Mouse (Mus musculus) neural tube, embryonic 11.5 days (tissue): ENCODE measurements around the gene Lrrn4cl. TPM values are rescaled to one million over a fixed set of nuclear protein-coding genes. Genes with fewer than 3 reads are reported as not detected.

ENCODE experiments used
- ATAC-seq: fragments of 200-750 bp; cut with Nextera tagmentation; 2 replicates; pipeline ENCODE4 v1.8.0; 2017; ENCODE audit warnings: moderate number of reproducible peaks, mild to moderate bottlenecking, moderate TSS enrichment, moderate library complexity; ENCODE audit not compliant: insufficient read depth, low FRiP score, low TSS enrichment
- DNase-seq: peaks from one replicate; pipeline ENCODE4 v3.0.0-alpha.2; 2015; ENCODE audit warnings: low spot score
- H3K27ac ChIP-seq: fragments of 300-500 bp; sonication (generic); 2 replicates; pipeline ENCODE4 v1.5.1; 2014; ENCODE audit warnings: low read depth, mild to moderate bottlenecking, low read length
- H3K27me3 ChIP-seq: fragments of 300-500 bp; sonication (generic); 2 replicates; pipeline ENCODE4 v1.6.1; 2014; ENCODE audit warnings: mild to moderate bottlenecking, low read length, mixed read lengths; ENCODE audit not compliant: control insufficient read depth, insufficient read depth
- H3K36me3 ChIP-seq: fragments of 300-500 bp; sonication (generic); 2 replicates; pipeline ENCODE4 v1.6.1; 2014; ENCODE audit warnings: mild to moderate bottlenecking, low read length, moderate library complexity, mixed read lengths; ENCODE audit not compliant: control insufficient read depth, insufficient read depth
- H3K4me1 ChIP-seq: fragments of 300-500 bp; sonication (generic); 2 replicates; pipeline ENCODE4 v1.6.1; 2014; ENCODE audit warnings: low read length, mixed read lengths; ENCODE audit not compliant: control insufficient read depth, insufficient read depth
- H3K4me2 ChIP-seq: fragments of 300-500 bp; sonication (generic); 2 replicates; pipeline ENCODE4 v1.6.1; 2014; ENCODE audit warnings: low read depth, mild to moderate bottlenecking, moderate library complexity
- H3K4me3 ChIP-seq: fragments of 300-500 bp; sonication (generic); 2 replicates; pipeline ENCODE4 v1.5.1; 2014; ENCODE audit warnings: low read depth, low read length
- H3K9ac ChIP-seq: fragments of 300-500 bp; sonication (generic); 2 replicates; pipeline ENCODE4 v1.6.1; 2014; ENCODE audit warnings: mild to moderate bottlenecking, low read length
- H3K9me3 ChIP-seq: fragments of 300-500 bp; sonication (generic); 2 replicates; pipeline ENCODE4 v1.6.1; 2016; ENCODE audit warnings: low read length; ENCODE audit not compliant: control insufficient read depth
- WGBS: fragments of 180-500 bp; shearing (Covaris S2); extraction: QIAGEN DNeasy Blood & Tissue Kit; methylation state at CpG from one replicate; pipeline ENCODE4 v1.1.7; 2014; 5-methylcytosine and 5-hydroxymethylcytosine counted together
- microRNA-seq: library from miRNA; unstranded; fragments of <30 nt; microRNA quantifications from one replicate; pipeline ENCODE4, GENCODE M21; 2016
- polyA plus RNA-seq: library from polyadenylated mRNA; unstranded; fragments of >200 nt; fragmentation: Nextera tagmentation; extraction: Ambion mirVana; gene quantifications from 2 replicates; pipeline ENCODE4 v1.2.1, GENCODE M21; 2014

Lrrn4cl gene
- polyA plus RNA-seq, 1 experiment from 2014 or later = 0.44 TPM

- peak within 1 kb of the TSS; percentile 70 for H3K27ac ChIP-seq
- under 1% methylated on average over 53 of the region's 53 CpGs for WGBS
- peak within 1 kb of the TSS; percentile 94 for H3K9ac ChIP-seq
- ATAC-seq (peak; percentile 99), DNase-seq (peak; percentile 95)
- H3K36me3 ChIP-seq = peaks cover 11% of the 10 kb centered on the region
- H3K4me1 ChIP-seq = peaks cover 18% of the 10 kb centered on the region
- peak within 1 kb of the TSS; percentile 63 for H3K4me2 ChIP-seq
- peak within 1 kb of the TSS; percentile 88 for H3K4me3 ChIP-seq
- H3K27me3 ChIP-seq = no peaks in the 10 kb centered on the region
- H3K9me3 ChIP-seq = no peaks in the 10 kb centered on the region
Observed at GRCm38 (mm10) chr19:8897865-8898495, 47.4 kb downstream of the Lrrn4cl start, which contains the start of gene Ganab. Gene Ganab (plus strand): TSS chr19:8898071.

- ATAC-seq (no peak), DNase-seq (no peak)
- peak overlapping the region; percentile 94 for H3K9ac ChIP-seq
- peak overlapping the region; percentile 63 for H3K4me2 ChIP-seq
- WGBS = 15% methylated on average over 13 of the region's 13 CpGs
- peaks cover 11% of the 10 kb centered on the region for H3K36me3 ChIP-seq
- H3K27ac ChIP-seq = peak overlapping the region; percentile 66; the same call in 1 of the 2 replicates
- H3K9me3 ChIP-seq = no peaks in the 10 kb centered on the region
- peak overlapping the region; percentile 88 for H3K4me3 ChIP-seq
- H3K27me3 ChIP-seq = no peaks in the 10 kb centered on the region
- H3K4me1 ChIP-seq = peaks cover 18% of the 10 kb centered on the region
Observed at GRCm38 (mm10) chr19:8898576-8898975, 48.0 kb downstream of the Lrrn4cl start.

DNA sequence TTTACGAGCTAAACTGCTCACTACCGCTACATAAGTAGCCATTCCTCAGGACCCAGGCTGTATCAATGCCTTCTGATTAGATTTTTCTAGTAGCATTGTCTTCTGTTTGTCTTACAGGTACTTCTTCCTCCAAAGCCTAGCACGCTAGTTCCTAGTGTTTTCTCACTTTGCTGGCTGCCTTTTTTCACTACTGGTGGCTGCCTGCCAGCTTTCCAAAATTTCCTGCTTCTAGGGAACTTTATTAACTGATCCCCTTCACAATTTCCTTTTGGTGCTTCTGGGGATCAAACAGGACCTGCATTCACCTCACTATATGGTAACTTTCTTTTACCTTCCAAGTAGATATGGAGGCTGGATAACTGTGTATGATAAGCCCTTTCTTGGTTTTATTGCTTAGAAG is 48.5 kb downstream of the Lrrn4cl start:
- DNase-seq (no peak), ATAC-seq (no peak)
- peaks cover 11% of the 10 kb centered on the region for H3K36me3 ChIP-seq
- H3K9me3 ChIP-seq = no peaks in the 10 kb centered on the region
- no peak overlapping the region for H3K27ac ChIP-seq
- peak overlapping the region; percentile 88 for H3K4me3 ChIP-seq
- 61% methylated on average over 3 of the region's 3 CpGs for WGBS
- H3K4me2 ChIP-seq = peak overlapping the region; percentile 63
- peaks cover 18% of the 10 kb centered on the region for H3K4me1 ChIP-seq
- no peaks in the 10 kb centered on the region for H3K27me3 ChIP-seq
- peak overlapping the region; percentile 94 for H3K9ac ChIP-seq

- Histone ChIP-seq H3K27me3 (no peaks in the 10 kb centered on the region), H3K9me3 (no peaks in the 10 kb centered on the region), H3K4me3 (no peak overlapping the region), H3K36me3 (peaks cover 28% of the 10 kb centered on the region), H3K4me2 (no peak overlapping the region), H3K4me1 (peaks cover 8% of the 10 kb centered on the region), H3K27ac (no peak overlapping the region), H3K9ac (no peak overlapping the region)
- no peak for DNase-seq
- ATAC-seq = no peak
- 94% methylated on average over 5 of the region's 5 CpGs for WGBS
Observed at GRCm38 (mm10) chr19:8903412-8903811, 52.8 kb downstream of the Lrrn4cl start.

Small RNA genes lying within 50 kb of the gene (microRNA-seq; reads per million reads assigned to microRNA genes)
- gene Mir5136 = not detected

Other genes with a start within 250 kb of the Lrrn4cl start
- 0.53 and 0.69 TPM in 2 replicates for gene Slc22a6, start 232.7 kb upstream of the Lrrn4cl start, polyA plus RNA-seq
- gene Chrm1, start 187.0 kb upstream of the Lrrn4cl start, polyA plus RNA-seq = 0.05 TPM in 2 replicates
- 132 and 135 TPM in 2 replicates for gene Slc3a2, start 127.4 kb upstream of the Lrrn4cl start, polyA plus RNA-seq
- 87.8 and 92.8 TPM in 2 replicates for gene Wdr74, start 114.9 kb upstream of the Lrrn4cl start, polyA plus RNA-seq
- gene 1700092M07Rik, start 110.0 kb upstream of the Lrrn4cl start, polyA plus RNA-seq = 1.4 and 2.1 TPM in 2 replicates
- 97.6 and 103 TPM in 2 replicates for gene Stx5a, start 109.4 kb upstream of the Lrrn4cl start, polyA plus RNA-seq
- 243 and 245 TPM in 2 replicates for gene Nxf1, start 93.7 kb upstream of the Lrrn4cl start, polyA plus RNA-seq
- gene Tmem223, start 79.8 kb upstream of the Lrrn4cl start, polyA plus RNA-seq = 181 and 195 TPM in 2 replicates
- 41.8 and 46.7 TPM in 2 replicates for gene Tmem179b, start 76.3 kb upstream of the Lrrn4cl start, polyA plus RNA-seq
- 20.7 and 22.4 TPM in 2 replicates for gene Taf6l, start 64.4 kb upstream of the Lrrn4cl start, polyA plus RNA-seq
- gene Polr2g, start 52.2 kb upstream of the Lrrn4cl start, polyA plus RNA-seq = 172 and 182 TPM in 2 replicates
- gene Zbtb3, start 48.2 kb upstream of the Lrrn4cl start, polyA plus RNA-seq = 6.6 and 7.2 TPM in 2 replicates
- gene Ttc9c, start 31.4 kb upstream of the Lrrn4cl start, polyA plus RNA-seq = 50.6 and 51.6 TPM in 2 replicates
- gene Hnrnpul2, start 30.8 kb upstream of the Lrrn4cl start, polyA plus RNA-seq = 5.7 and 6.1 TPM in 2 replicates
- 0.57 TPM in 1 of 2 replicates, not detected in the other for gene AC129217.1, start 21.0 kb upstream of the Lrrn4cl start, polyA plus RNA-seq
- 54.1 and 55.3 TPM in 2 replicates for gene Bscl2, start 13.3 kb upstream of the Lrrn4cl start, polyA plus RNA-seq
- 137 and 151 TPM in 2 replicates for gene Gng3, start 11.6 kb upstream of the Lrrn4cl start, polyA plus RNA-seq
- 182 and 186 TPM in 2 replicates for gene Ubxn1, start 20.7 kb downstream of the Lrrn4cl start, polyA plus RNA-seq
- 52.9 and 55.0 TPM in 2 replicates for gene Uqcc3, start 30.2 kb downstream of the Lrrn4cl start, polyA plus RNA-seq
- 93.5 and 93.8 TPM in 2 replicates for gene Lbhd1, start 33.0 kb downstream of the Lrrn4cl start, polyA plus RNA-seq
- gene Gm49403, start 33.2 kb downstream of the Lrrn4cl start, polyA plus RNA-seq = not detected in 2 replicates
- gene 1810009A15Rik, start 38.1 kb downstream of the Lrrn4cl start, polyA plus RNA-seq = 103 and 112 TPM in 2 replicates
- gene Gm49416, start 38.2 kb downstream of the Lrrn4cl start, polyA plus RNA-seq = not detected in 2 replicates
- 40.8 and 49.9 TPM in 2 replicates for gene Ints5, start 42.2 kb downstream of the Lrrn4cl start, polyA plus RNA-seq
- 116 and 128 TPM in 2 replicates for gene Ganab, start 47.3 kb downstream of the Lrrn4cl start, polyA plus RNA-seq
- gene B3gat3, start 69.6 kb downstream of the Lrrn4cl start, polyA plus RNA-seq = 50.6 and 59.0 TPM in 2 replicates
- gene Rom1, start 78.6 kb downstream of the Lrrn4cl start, polyA plus RNA-seq = 0.88 and 1.2 TPM in 2 replicates
- gene Eml3, start 78.8 kb downstream of the Lrrn4cl start, polyA plus RNA-seq = 7.9 and 9.3 TPM in 2 replicates
- 55.6 and 57.5 TPM in 2 replicates for gene Mta2, start 91.1 kb downstream of the Lrrn4cl start, polyA plus RNA-seq
- 30.2 and 36.3 TPM in 2 replicates for gene Tut1, start 103.1 kb downstream of the Lrrn4cl start, polyA plus RNA-seq
- 468 and 469 TPM in 2 replicates for gene Eef1g, start 116.3 kb downstream of the Lrrn4cl start, polyA plus RNA-seq
- gene Ahnak, start 138.5 kb downstream of the Lrrn4cl start, polyA plus RNA-seq = 4.4 and 4.5 TPM in 2 replicates
- gene Scgb1a1, start 237.2 kb downstream of the Lrrn4cl start, polyA plus RNA-seq = not detected in 2 replicates